Mouse (Mus musculus) induced T-regulatory cell, adult 2 months (primary cell): ENCODE measurements around the gene Olig2.

ENCODE experiments used
- DNase-seq: peaks from one replicate; pipeline ENCODE4 v3.0.0-alpha.2; 2012; ENCODE audit warnings: low read depth

Gene Olig2

GRCm38 (mm10) chr16:91270982-91271549, 45.8 kb downstream of the Olig2 start:
- DNase-seq: no peak

- DNase-seq: no peak
These were observed 46.4 kb downstream of the Olig2 start for GRCm38 (mm10) chr16:91271634-91272033.
